Mouse (Mus musculus) 3T3-L1 (cell line): ENCODE measurements at regions not wholly inside any gene's neighbourhood (a gene's known extent, or its start where the extent isn't known, plus 50 kb on each side); places are given as distances from the start of the nearest gene placed in this dataset.
"Not testable (repeated sequence)": the region's sequence is repeated elsewhere in the genome, so short reads cannot be mapped to it uniquely, and the experiment has no call there.

Source experiments
- DNase-seq: peaks from one replicate; pipeline ENCODE4 v3.0.0-alpha.2; 2015; ENCODE audit warnings: low read depth, low spot score

DNA sequence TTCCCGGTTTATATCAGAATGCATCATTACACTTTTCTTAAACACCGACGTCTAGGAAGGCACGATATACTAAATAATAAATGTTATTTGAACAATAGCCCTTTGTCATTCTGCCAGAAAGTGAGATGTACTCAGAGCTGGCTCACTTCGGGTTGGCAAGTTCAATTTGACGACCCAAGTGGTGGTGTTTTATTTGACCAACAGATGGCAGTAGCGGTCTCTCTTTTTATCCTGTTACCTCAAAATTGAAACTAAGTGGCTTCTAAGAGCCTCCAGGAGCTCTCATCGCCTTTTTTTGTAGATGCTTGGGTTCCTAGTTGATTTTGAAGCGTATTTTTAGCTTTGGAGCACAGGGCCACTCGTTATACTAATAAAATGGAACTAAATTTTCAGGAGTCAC, 66.7 kb upstream of the Chmp2b start:
- DNase-seq, result peak; percentile 97

- no peak for DNase-seq
These were observed 69.2 kb upstream of the Chmp2b start for GRCm38 (mm10) chr16:65631680-65632079.

DNA sequence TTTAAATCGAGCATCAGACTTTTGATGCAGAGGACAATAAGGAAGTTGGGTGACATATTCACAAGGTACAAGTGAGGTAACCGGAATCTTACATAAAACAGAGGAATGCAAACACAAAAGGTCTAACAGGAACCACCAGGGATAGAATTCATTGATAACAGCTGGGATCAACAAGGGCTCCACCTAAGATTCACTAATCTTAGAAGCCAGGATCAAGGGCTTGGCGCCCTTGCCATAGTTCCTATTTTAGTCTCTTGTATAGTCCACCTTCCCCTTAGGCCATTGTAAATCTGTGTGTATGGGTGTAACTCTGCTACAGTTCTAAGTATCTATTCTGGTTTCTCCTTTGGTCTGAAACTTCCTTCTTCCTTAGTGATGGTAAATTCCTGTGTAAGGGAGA, 84.2 kb upstream of the Chmp2b start:
- DNase-seq, result not testable (repeated sequence)

DNA sequence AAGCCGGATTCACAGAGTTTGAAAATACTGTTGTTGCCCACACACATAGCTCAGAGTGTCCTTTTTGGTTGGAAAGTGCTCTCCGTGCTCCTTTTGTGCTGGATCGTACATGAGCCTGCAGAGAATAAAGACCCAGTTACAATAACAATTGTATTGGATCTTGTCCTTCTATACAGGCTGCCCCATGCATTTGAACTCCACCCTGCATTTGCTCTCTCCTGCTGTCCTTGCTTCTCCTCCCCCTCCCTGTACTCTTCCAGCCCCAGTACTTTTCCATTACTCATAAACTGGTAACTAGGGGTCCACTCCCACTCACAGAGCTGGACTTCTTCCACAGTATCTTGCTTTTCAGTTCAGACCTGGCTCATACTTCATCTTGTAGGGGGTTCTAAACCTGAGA, 86.5 kb upstream of the Chmp2b start:
- peak; percentile 12 for DNase-seq

DNA sequence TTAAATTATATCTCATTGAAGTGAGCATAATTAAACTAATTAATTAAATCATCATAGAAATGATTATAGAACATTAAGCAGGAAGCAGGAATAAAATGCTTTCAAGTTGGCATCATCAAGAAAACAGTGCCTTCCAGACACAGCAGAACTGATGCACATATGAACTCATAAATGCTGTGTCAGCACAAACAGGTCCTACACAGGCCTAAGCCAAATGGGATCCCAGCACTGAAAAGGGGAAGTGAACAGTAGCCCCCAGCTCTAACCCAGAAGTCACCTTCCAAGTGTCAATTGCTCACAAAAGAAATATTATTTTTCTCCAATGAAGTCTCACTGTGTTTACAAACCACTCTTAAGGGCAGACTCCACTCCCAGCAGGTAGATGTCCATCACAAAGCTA, 93.0 kb upstream of the Chmp2b start:
- DNase-seq, result no peak

DNA sequence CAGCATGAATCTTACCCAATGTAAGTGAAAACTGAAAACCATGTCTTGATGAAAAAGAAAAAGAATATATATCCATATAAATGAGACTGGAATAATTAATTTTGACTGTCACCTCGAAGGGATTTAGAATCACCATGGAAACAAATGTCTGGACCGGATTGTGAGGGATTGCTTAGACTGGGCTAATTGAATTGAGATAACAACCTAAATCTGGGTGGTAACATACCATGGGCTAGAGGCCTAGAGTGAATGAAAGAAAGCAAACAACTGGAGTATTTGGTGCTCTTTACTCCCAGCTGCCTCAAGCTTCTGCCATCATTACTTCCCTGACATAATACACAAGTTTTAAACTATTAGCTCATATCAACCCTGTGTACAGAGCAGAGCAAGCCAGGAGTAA, 95.3 kb upstream of the Chmp2b start:
- no peak for DNase-seq

DNA sequence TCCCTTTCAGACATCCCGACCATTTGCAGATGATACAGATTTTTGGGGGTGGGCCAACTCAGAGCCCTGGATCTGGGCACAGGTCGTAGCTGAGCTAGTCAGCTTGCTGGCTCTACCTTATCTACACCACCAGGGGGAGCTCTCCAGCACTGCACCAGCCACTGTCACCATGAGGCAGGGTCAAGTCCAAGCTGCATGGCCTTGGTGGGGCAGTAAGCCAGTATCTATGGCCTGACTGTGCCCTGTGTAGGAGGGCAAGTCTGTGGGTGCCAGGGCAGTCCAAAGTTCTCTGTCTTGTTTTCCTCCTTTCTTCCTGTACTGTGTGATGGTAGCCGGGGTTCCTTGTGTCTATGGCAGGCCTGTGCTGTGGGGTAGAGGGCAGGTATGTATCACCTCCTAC, 102.3 kb upstream of the Chmp2b start:
- DNase-seq, result peak; percentile 53

- no peak for DNase-seq
These were observed 109.6 kb upstream of the Chmp2b start for GRCm38 (mm10) chr16:65672116-65672515.

DNA sequence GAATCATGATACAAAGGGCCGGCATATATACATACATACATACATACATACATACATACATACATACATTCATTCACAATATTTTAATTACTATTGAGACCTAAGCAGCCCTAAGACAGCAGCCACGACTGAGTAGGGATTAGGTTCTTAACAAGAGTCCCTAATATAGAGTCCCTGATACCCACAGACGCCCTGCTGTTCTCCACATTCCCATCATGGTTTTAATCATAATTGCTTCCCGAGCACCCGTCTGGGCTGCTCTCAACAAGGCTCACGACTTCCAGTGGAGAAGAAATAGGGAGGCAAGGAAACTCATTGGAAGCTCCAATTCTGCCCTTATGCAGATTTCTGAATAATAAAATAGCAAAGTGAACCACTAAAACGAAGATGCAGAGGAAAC, 120.6 kb upstream of the Chmp2b start:
- DNase-seq, result no peak

GRCm38 (mm10) chr16:65683703-65684320, 121.3 kb upstream of the Chmp2b start:
- no peak for DNase-seq

GRCm38 (mm10) chr16:65693626-65694025, 121.4 kb upstream of the Vgll3 start:
- no peak for DNase-seq

GRCm38 (mm10) chr16:65715631-65716030, 99.4 kb upstream of the Vgll3 start:
- DNase-seq, result peak; percentile 65

DNA sequence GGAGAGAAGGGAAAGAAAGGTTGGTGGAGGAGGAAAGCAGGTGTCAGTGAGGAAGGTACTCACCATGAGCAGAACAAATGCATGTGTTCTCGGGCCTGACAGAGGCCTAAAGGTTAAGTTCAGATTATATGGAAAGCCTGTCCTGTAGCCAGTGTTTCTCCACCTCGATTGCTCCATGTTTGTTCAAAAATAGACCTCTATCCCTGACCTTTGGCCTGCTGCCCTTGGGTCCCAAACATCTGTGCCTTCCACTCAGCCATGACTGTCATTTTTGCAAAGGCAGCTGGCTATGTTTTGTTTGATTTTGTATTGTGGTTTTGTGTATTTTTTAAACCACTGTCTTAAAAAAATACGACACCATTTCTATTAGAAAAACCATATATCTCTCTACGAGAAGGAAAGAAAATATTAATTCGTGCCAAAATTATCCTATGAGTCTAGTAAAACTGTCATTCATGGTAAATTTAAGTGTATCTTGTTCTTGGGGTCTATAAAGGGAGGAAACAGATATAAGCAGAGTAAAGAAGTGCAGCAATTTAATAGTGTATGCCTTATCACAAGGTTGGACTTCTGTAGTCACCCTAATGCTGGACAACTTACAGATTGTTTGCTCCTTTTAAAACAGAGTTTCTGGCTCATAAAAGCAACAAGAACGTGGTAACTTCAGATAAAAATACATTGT, 96.1 kb upstream of the Vgll3 start:
- DNase-seq, result no peak

GRCm38 (mm10) chr16:65720953-65721352, 94.1 kb upstream of the Vgll3 start:
- DNase-seq, result no peak

GRCm38 (mm10) chr16:65725559-65726269, 89.3 kb upstream of the Vgll3 start:
- DNase-seq, result no peak

GRCm38 (mm10) chr16:65726289-65726688, 88.8 kb upstream of the Vgll3 start:
- no peak for DNase-seq

- DNase-seq, result no peak
These were observed 85.7 kb upstream of the Vgll3 start for GRCm38 (mm10) chr16:65729322-65729721.

GRCm38 (mm10) chr16:65739652-65740051, 75.4 kb upstream of the Vgll3 start:
- no peak for DNase-seq

DNA sequence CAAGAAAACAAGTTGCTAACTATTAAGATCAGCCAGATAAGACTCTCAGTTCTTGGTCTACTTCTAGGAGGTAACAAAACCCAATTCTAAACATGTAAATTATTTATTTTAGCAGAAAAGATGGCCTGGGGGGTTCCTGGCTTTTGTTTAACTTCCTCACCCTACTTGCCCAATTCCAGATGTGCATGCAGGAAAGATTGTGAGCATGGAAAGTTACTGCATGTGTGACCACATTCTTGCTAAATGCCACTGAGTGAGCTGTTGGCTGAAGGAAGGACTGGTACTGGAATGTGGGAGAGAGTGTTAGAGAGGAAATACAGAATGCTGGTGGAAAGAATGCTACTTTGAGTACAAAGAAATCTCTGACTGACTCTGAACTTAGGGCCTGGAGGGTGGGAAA, 72.1 kb upstream of the Vgll3 start:
- peak; percentile 96 for DNase-seq

DNA sequence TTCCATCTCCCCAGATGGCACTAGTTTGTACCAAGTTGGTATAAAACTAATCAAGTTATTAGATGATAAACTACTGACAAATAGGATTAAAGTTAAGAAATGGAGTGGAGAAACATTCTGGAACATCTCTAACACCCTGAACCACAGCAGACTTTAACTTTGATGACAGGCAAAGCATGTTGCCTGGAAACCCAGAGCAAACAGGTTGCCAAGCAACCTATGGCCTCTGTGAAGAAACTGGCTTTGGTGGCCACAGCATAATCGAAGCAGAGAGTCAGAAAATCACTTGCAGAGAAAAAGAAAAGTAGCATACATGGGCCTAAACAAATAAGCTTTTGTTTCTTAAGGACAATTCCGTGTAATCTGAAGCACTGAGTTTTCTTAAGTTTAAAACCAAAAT, 59.4 kb upstream of the Vgll3 start:
- DNase-seq, result no peak
